Mouse (Mus musculus): ENCODE measurements around the gene Eif4b. TPM values are rescaled to one million over a fixed set of nuclear protein-coding genes. Genes with fewer than 3 reads are reported as not detected.

The Eif4b gene
- polyA plus RNA-seq, 1 experiment from 2014 or later = 67.5 TPM

- Histone ChIP-seq H3K27ac (no peak overlapping the region), H3K36me3 (no peaks in the 10 kb centered on the region), H3K9ac (no peak overlapping the region), H3K4me3 (replicated peaks) (no peak overlapping the region), H3K4me2 (no peak overlapping the region), H3K9me3 (replicated peaks) (no peaks in the 10 kb centered on the region), H3K27me3 (peaks cover 49% of the 10 kb centered on the region), H3K4me1 (replicated peaks) (peaks cover 59% of the 10 kb centered on the region)
- 50% methylated on average over 5 of the region's 5 CpGs for WGBS (ENCODE audit: insufficient replicate concordance)
- DNase-seq (no peak), ATAC-seq (ENCODE audit: low read depth) (no peak)
These were observed 72.5 kb downstream of the Eif4b start for GRCm38 (mm10) chr15:102146089-102146488.

Other genes starting within 250 kb of the Eif4b start
- not detected in 2 replicates for gene Krt1, start 223.0 kb upstream of the Eif4b start, polyA plus RNA-seq (2015; fragmentation: Nextera tagmentation; extraction: Ambion mirVana)
- not detected in 2 replicates for gene Krt77, start 204.1 kb upstream of the Eif4b start, polyA plus RNA-seq (2015; fragmentation: Nextera tagmentation; extraction: Ambion mirVana)
- not detected in 2 replicates for gene Krt76, start 180.9 kb upstream of the Eif4b start, polyA plus RNA-seq (2015; fragmentation: Nextera tagmentation; extraction: Ambion mirVana)
- 0.15 and 0.32 TPM in 2 replicates for gene Krt4, start 149.0 kb upstream of the Eif4b start, polyA plus RNA-seq (2015; fragmentation: Nextera tagmentation; extraction: Ambion mirVana)
- gene Krt79, start 133.4 kb upstream of the Eif4b start, polyA plus RNA-seq (2015; fragmentation: Nextera tagmentation; extraction: Ambion mirVana) = not detected in 2 replicates
- gene Krt78, start 119.5 kb upstream of the Eif4b start, polyA plus RNA-seq (2015; fragmentation: Nextera tagmentation; extraction: Ambion mirVana) = 0.03 TPM in 1 of 2 replicates, not detected in the other
- gene Krt8, start 69.3 kb upstream of the Eif4b start, polyA plus RNA-seq (2015; fragmentation: Nextera tagmentation; extraction: Ambion mirVana) = 89.5 and 107 TPM in 2 replicates
- 81.8 and 85.0 TPM in 2 replicates for gene Krt18, start 45.6 kb upstream of the Eif4b start, polyA plus RNA-seq (2015; fragmentation: Nextera tagmentation; extraction: Ambion mirVana)
- 4.4 and 5.0 TPM in 2 replicates for gene Tns2, start 26.6 kb downstream of the Eif4b start, polyA plus RNA-seq (2015; fragmentation: Nextera tagmentation; extraction: Ambion mirVana)
- 13.1 and 13.7 TPM in 2 replicates for gene Spryd3, start 62.5 kb downstream of the Eif4b start, polyA plus RNA-seq (2015; fragmentation: Nextera tagmentation; extraction: Ambion mirVana)
- 1.1 and 1.2 TPM in 2 replicates for gene Igfbp6, start 70.6 kb downstream of the Eif4b start, polyA plus RNA-seq (2015; fragmentation: Nextera tagmentation; extraction: Ambion mirVana)
- 31.0 and 31.3 TPM in 2 replicates for gene Soat2, start 76.8 kb downstream of the Eif4b start, polyA plus RNA-seq (2015; fragmentation: Nextera tagmentation; extraction: Ambion mirVana)
- gene Zfp740, start 129.5 kb downstream of the Eif4b start, polyA plus RNA-seq (2015; fragmentation: Nextera tagmentation; extraction: Ambion mirVana) = 14.8 and 21.8 TPM in 2 replicates
- gene Csad, start 131.0 kb downstream of the Eif4b start, polyA plus RNA-seq (2015; fragmentation: Nextera tagmentation; extraction: Ambion mirVana) = 20.8 and 22.0 TPM in 2 replicates
- 5.5 and 6.5 TPM in 2 replicates for gene Itgb7, start 158.2 kb downstream of the Eif4b start, polyA plus RNA-seq (2015; fragmentation: Nextera tagmentation; extraction: Ambion mirVana)
- 2.5 and 3.0 TPM in 2 replicates for gene Rarg, start 183.7 kb downstream of the Eif4b start, polyA plus RNA-seq (2015; fragmentation: Nextera tagmentation; extraction: Ambion mirVana)
- not detected in 2 replicates for gene Gm9918, start 196.8 kb downstream of the Eif4b start, polyA plus RNA-seq (2015; fragmentation: Nextera tagmentation; extraction: Ambion mirVana)
- 29.0 and 33.7 TPM in 2 replicates for gene Mfsd5, start 205.7 kb downstream of the Eif4b start, polyA plus RNA-seq (2015; fragmentation: Nextera tagmentation; extraction: Ambion mirVana)
- 23.3 and 26.3 TPM in 2 replicates for gene Espl1, start 222.5 kb downstream of the Eif4b start, polyA plus RNA-seq (2015; fragmentation: Nextera tagmentation; extraction: Ambion mirVana)